Mouse (Mus musculus) hindbrain, embryonic 14.5 days (tissue): ENCODE measurements at regions not wholly inside any gene's neighbourhood (a gene's known extent, or its start where the extent isn't known, plus 50 kb on each side); places are given as distances from the start of the nearest gene placed in this dataset.

Experiments used
- ATAC-seq: fragments of 200-750 bp; cut with Nextera tagmentation; 2 replicates; pipeline ENCODE4 v1.8.0; 2017; ENCODE audit warnings: moderate number of reproducible peaks, mild to moderate bottlenecking, moderate TSS enrichment, moderate library complexity; ENCODE audit not compliant: low FRiP score
- DNase-seq: peaks from one replicate; pipeline ENCODE4 v3.0.0-alpha.2; 2015; ENCODE audit warnings: low spot score
- H3K27ac ChIP-seq: fragments of 300-500 bp; sonication (generic); 2 replicates; pipeline ENCODE4 v1.5.1; 2014; ENCODE audit warnings: mild to moderate bottlenecking, moderate library complexity
- H3K27me3 ChIP-seq: fragments of 300-500 bp; sonication (generic); 2 replicates; pipeline ENCODE4 v1.6.1; 2014; ENCODE audit warnings: mild to moderate bottlenecking, low read length, mixed read lengths; ENCODE audit not compliant: control insufficient read depth, insufficient read depth
- H3K36me3 ChIP-seq: fragments of 300-500 bp; sonication (generic); replicated peaks from 2 replicates; pipeline ENCODE4 v1.6.1; 2014; ENCODE audit not compliant: control insufficient read depth, insufficient read depth
- H3K4me1 ChIP-seq: fragments of 300-500 bp; sonication (generic); replicated peaks from 2 replicates; pipeline ENCODE4 v1.6.1; 2014; ENCODE audit warnings: antibody characterized with exemption, low read length, mixed read lengths; ENCODE audit not compliant: control insufficient read depth, insufficient read depth
- H3K4me2 ChIP-seq: fragments of 300-500 bp; sonication (generic); replicated peaks from 2 replicates; pipeline ENCODE4 v1.6.1; 2014; ENCODE audit warnings: mild to moderate bottlenecking, moderate library complexity
- H3K4me3 ChIP-seq: fragments of 300-500 bp; sonication (generic); replicated peaks from 2 replicates; pipeline ENCODE4 v1.5.1; 2014; ENCODE audit warnings: mild to moderate bottlenecking, low read length
- H3K9ac ChIP-seq: fragments of 300-500 bp; sonication (generic); 2 replicates; pipeline ENCODE4 v1.6.1; 2014
- H3K9me3 ChIP-seq: fragments of 300-500 bp; sonication (generic); 2 replicates; pipeline ENCODE4 v1.6.1; 2016; ENCODE audit warnings: low read length; ENCODE audit not compliant: control insufficient read depth
- WGBS: fragments of 180-500 bp; shearing (Covaris S2); extraction: QIAGEN DNeasy Blood & Tissue Kit; methylation state at CpG from one replicate; pipeline ENCODE4 v1.1.7; 2014; 5-methylcytosine and 5-hydroxymethylcytosine counted together

- no peaks in the 10 kb centered on the region for H3K27me3 ChIP-seq
- DNase-seq, result no peak
- H3K36me3 ChIP-seq, result no peaks in the 10 kb centered on the region
- no peak overlapping the region for H3K9ac ChIP-seq
- peaks cover 9% of the 10 kb centered on the region; the same call in 1 of the 2 replicates for H3K4me1 ChIP-seq
- no peaks in the 10 kb centered on the region for H3K9me3 ChIP-seq
- no peak overlapping the region for H3K27ac ChIP-seq
- ATAC-seq, result no peak
- H3K4me3 ChIP-seq, result no peak overlapping the region
- WGBS, result 80% methylated on average over 4 of the region's 4 CpGs
- H3K4me2 ChIP-seq, result no peak overlapping the region
Measured at GRCm38 (mm10) chr3:41179037-41179880, 96.4 kb upstream of the Pgrmc2 start.

- Histone ChIP-seq H3K27me3 (no peaks in the 10 kb centered on the region), H3K36me3 (no peaks in the 10 kb centered on the region), H3K4me2 (no peak overlapping the region), H3K4me1 (no peaks in the 10 kb centered on the region), H3K27ac (no peak overlapping the region), H3K4me3 (no peak overlapping the region), H3K9me3 (no peaks in the 10 kb centered on the region), H3K9ac (no peak overlapping the region)
- DNase-seq (no peak), ATAC-seq (no peak)
Measured at GRCm38 (mm10) chr3:41177124-41177523, 94.3 kb upstream of the Pgrmc2 start.

- Histone ChIP-seq H3K36me3 (no peaks in the 10 kb centered on the region), H3K27ac (no peak overlapping the region), H3K27me3 (no peaks in the 10 kb centered on the region), H3K4me3 (no peak overlapping the region), H3K4me2 (no peak overlapping the region), H3K9me3 (no peaks in the 10 kb centered on the region), H3K4me1 (no peaks in the 10 kb centered on the region), H3K9ac (no peak overlapping the region)
- WGBS, result 93% methylated on average over 3 of the region's 3 CpGs
- DNase-seq, result no peak
- no peak for ATAC-seq
Measured at GRCm38 (mm10) chr3:41175356-41175755, 92.5 kb upstream of the Pgrmc2 start.

- Histone ChIP-seq H3K27me3 (no peaks in the 10 kb centered on the region), H3K36me3 (no peaks in the 10 kb centered on the region), H3K4me3 (no peak overlapping the region), H3K9me3 (no peaks in the 10 kb centered on the region), H3K9ac (no peak overlapping the region), H3K4me2 (no peak overlapping the region), H3K27ac (no peak overlapping the region), H3K4me1 (no peaks in the 10 kb centered on the region)
- DNase-seq (no peak), ATAC-seq (no peak)
- WGBS, result 51% methylated on average over 6 of the region's 6 CpGs
Measured at GRCm38 (mm10) chr3:41173561-41173960, 90.7 kb upstream of the Pgrmc2 start.

GRCm38 (mm10) chr3:41172306-41173215 is 89.7 kb upstream of the Pgrmc2 start:
- no peak for DNase-seq
- Histone ChIP-seq H3K36me3 (no peaks in the 10 kb centered on the region), H3K4me1 (no peaks in the 10 kb centered on the region), H3K27ac (no peak overlapping the region), H3K9ac (no peak overlapping the region), H3K9me3 (0 out of 2 replicates have a peak, but pooled peaks cover 3% of the 10 kb centered on the region), H3K4me3 (no peak overlapping the region), H3K4me2 (no peak overlapping the region), H3K27me3 (no peaks in the 10 kb centered on the region)
- 83% methylated on average over 11 of the region's 11 CpGs for WGBS
- ATAC-seq, result no peak

GRCm38 (mm10) chr3:41171772-41172171 is 88.9 kb upstream of the Pgrmc2 start:
- DNase-seq (no peak), ATAC-seq (no peak)
- Histone ChIP-seq H3K4me3 (no peak overlapping the region), H3K9me3 (0 out of 2 replicates have a peak, but pooled peaks cover 3% of the 10 kb centered on the region), H3K4me1 (no peaks in the 10 kb centered on the region), H3K27me3 (no peaks in the 10 kb centered on the region), H3K36me3 (no peaks in the 10 kb centered on the region), H3K27ac (no peak overlapping the region), H3K9ac (no peak overlapping the region), H3K4me2 (no peak overlapping the region)
- WGBS, result 93% methylated on average over 4 of the region's 4 CpGs

- H3K27me3 ChIP-seq, result no peaks in the 10 kb centered on the region
- H3K4me1 ChIP-seq, result no peaks in the 10 kb centered on the region
- H3K4me2 ChIP-seq, result no peak overlapping the region
- WGBS, result 85% methylated on average over 4 of the region's 4 CpGs
- no peak overlapping the region for H3K4me3 ChIP-seq
- no peaks in the 10 kb centered on the region for H3K36me3 ChIP-seq
- no peak overlapping the region for H3K9ac ChIP-seq
- 0 out of 2 replicates have a peak, but pooled peaks cover 3% of the 10 kb centered on the region for H3K9me3 ChIP-seq
- DNase-seq, result no peak
- H3K27ac ChIP-seq, result no peak overlapping the region
- no peak for ATAC-seq
Measured at GRCm38 (mm10) chr3:41171310-41171709, 88.5 kb upstream of the Pgrmc2 start.

GRCm38 (mm10) chr3:41170566-41170965 is 87.7 kb upstream of the Pgrmc2 start:
- H3K4me2 ChIP-seq, result no peak overlapping the region
- H3K4me1 ChIP-seq, result no peaks in the 10 kb centered on the region
- no peak for ATAC-seq
- H3K4me3 ChIP-seq, result no peak overlapping the region
- 0 out of 2 replicates have a peak, but pooled peaks cover 3% of the 10 kb centered on the region for H3K9me3 ChIP-seq
- H3K27me3 ChIP-seq, result no peaks in the 10 kb centered on the region
- no peak overlapping the region for H3K9ac ChIP-seq
- H3K27ac ChIP-seq, result no peak overlapping the region
- no peaks in the 10 kb centered on the region for H3K36me3 ChIP-seq
- WGBS, result 75% methylated on average over 6 of the region's 6 CpGs
- DNase-seq, result no peak

- Histone ChIP-seq H3K4me3 (no peak overlapping the region), H3K9me3 (0 out of 2 replicates have a peak, but pooled peaks cover 3% of the 10 kb centered on the region), H3K27me3 (no peaks in the 10 kb centered on the region), H3K4me2 (no peak overlapping the region), H3K9ac (no peak overlapping the region), H3K4me1 (no peaks in the 10 kb centered on the region), H3K27ac (no peak overlapping the region), H3K36me3 (no peaks in the 10 kb centered on the region)
- WGBS, result 86% methylated on average over 10 of the region's 10 CpGs
- no peak for DNase-seq
- ATAC-seq, result no peak
Measured at GRCm38 (mm10) chr3:41169430-41169829, 86.6 kb upstream of the Pgrmc2 start.
